In genomic region chr12:32693678-32694077, GRCm38 (mm10) we compare ENCODE assay signal across 22 mouse cellular contexts.
DNase-seq lines count a peak whose midpoint lies in the region; ATAC-seq and TF ChIP-seq lines count a peak whose summit lies in the region.
"Had no signal": no experiment of that assay in that cellular context is flagged by ENCODE, and none has a peak within 500 bp of the region (broad histone marks: within the 10 kb centered on the region; RNA-seq: fewer than 3 reads in every experiment).

No protein-coding gene starts in this region.

- DNase-seq in heart, adult 11 months, result peak; percentile 33
- peak; percentile 52 for DNase-seq in lung, postnatal 0 days (ENCODE audit: low spot score)
- DNase-seq in lung, postnatal 10 days, result no peak
- DNase-seq: adrenal gland, adult 8-10 months; adrenal gland, postnatal 14 days; cerebellum, adult 11 months; cerebellum, adult 18-20 months; cerebellum, adult 8-10 months; cerebellum, adult 9-11 months; cerebellum, postnatal 14 days; cerebellum, postnatal 36 days; embryo, embryonic 11 days; forebrain, postnatal 0 days had no signal

- H3K4me1 ChIP-seq in heart, embryonic 11.5 days (ENCODE audit: control insufficient read depth, insufficient read depth, low read length), result no peaks in the 10 kb centered on the region
- H3K4me1 ChIP-seq in liver, embryonic 16.5 days (ENCODE audit: control insufficient read depth, low read depth, low read length), result no peaks in the 10 kb centered on the region
- H3K4me1 ChIP-seq in liver, embryonic 12.5 days, result no peaks in the 10 kb centered on the region
- H3K4me1 ChIP-seq in lung, postnatal 0 days (ENCODE audit: insufficient read depth, low read depth, low read length), result 0 out of 2 replicates have a peak, but pooled peaks cover 3% of the 10 kb centered on the region
- peaks cover 5% of the 10 kb centered on the region; the same call in 1 of the 2 replicates for H3K4me1 ChIP-seq in neural tube, embryonic 15.5 days

- no peaks in the 10 kb centered on the region for H3K36me3 ChIP-seq in heart, embryonic 11.5 days (ENCODE audit: control insufficient read depth, insufficient read depth, low read length)
- no peaks in the 10 kb centered on the region for H3K36me3 ChIP-seq in liver, embryonic 16.5 days (ENCODE audit: control insufficient read depth, insufficient read depth)
- no peaks in the 10 kb centered on the region for H3K36me3 ChIP-seq in liver, embryonic 12.5 days
- no peaks in the 10 kb centered on the region for H3K36me3 ChIP-seq in lung, postnatal 0 days (ENCODE audit: insufficient read depth, low read length)
- no peaks in the 10 kb centered on the region for H3K36me3 ChIP-seq in neural tube, embryonic 15.5 days
- H3K36me3 ChIP-seq: embryonic facial prominence, embryonic 13.5 days; embryonic facial prominence, embryonic 15.5 days; forebrain, embryonic 15.5 days had no signal

- no peak overlapping the region for H3K4me3 ChIP-seq in heart, embryonic 11.5 days (ENCODE audit: low read depth, low read length)
- H3K4me3 ChIP-seq in liver, embryonic 16.5 days (ENCODE audit: low read depth, low read length), result no peak overlapping the region
- no peak overlapping the region for H3K4me3 ChIP-seq in liver, embryonic 12.5 days
- H3K4me3 ChIP-seq in lung, postnatal 0 days (ENCODE audit: low read depth, low read length), result no peak overlapping the region
- H3K4me3 ChIP-seq in neural tube, embryonic 15.5 days (replicated peaks), result no peak overlapping the region
- H3K4me3 ChIP-seq: embryonic facial prominence, embryonic 13.5 days; embryonic facial prominence, embryonic 15.5 days; erythroblast, embryonic 14.5 days; forebrain, embryonic 13.5 days; forebrain, embryonic 15.5 days had no signal

- no peak for ATAC-seq in heart, embryonic 11.5 days (replicated peaks; ENCODE audit: insufficient number of reproducible peaks, low FRiP score, low TSS enrichment)
- ATAC-seq in liver, embryonic 16.5 days (ENCODE audit: low read depth), result peak; percentile 53; the same call in 1 of the 2 replicates
- ATAC-seq in liver, embryonic 12.5 days, result no peak
- peak; percentile 4; the same call in 1 of the 2 replicates for ATAC-seq in lung, postnatal 0 days
- ATAC-seq in neural tube, embryonic 15.5 days (ENCODE audit: low FRiP score), result no peak
- ATAC-seq: forebrain, embryonic 13.5 days; forebrain, embryonic 15.5 days; forebrain, postnatal 0 days had no signal

- H3K9me3 ChIP-seq in heart, embryonic 11.5 days (replicated peaks; ENCODE audit: control insufficient read depth, low read length), result no peaks in the 10 kb centered on the region
- no peaks in the 10 kb centered on the region for H3K9me3 ChIP-seq in liver, embryonic 16.5 days (replicated peaks; ENCODE audit: control insufficient read depth, low read length)
- no peaks in the 10 kb centered on the region for H3K9me3 ChIP-seq in liver, embryonic 12.5 days (replicated peaks)
- H3K9me3 ChIP-seq in lung, postnatal 0 days (ENCODE audit: low read length), result no peaks in the 10 kb centered on the region
- no peaks in the 10 kb centered on the region for H3K9me3 ChIP-seq in neural tube, embryonic 15.5 days (replicated peaks)
- H3K9me3 ChIP-seq: embryonic facial prominence, embryonic 13.5 days; embryonic facial prominence, embryonic 15.5 days; forebrain, embryonic 13.5 days; forebrain, embryonic 15.5 days had no signal

- H3K9ac ChIP-seq in heart, embryonic 11.5 days (ENCODE audit: low read depth, low read length), result no peak overlapping the region
- no peak overlapping the region for H3K9ac ChIP-seq in liver, embryonic 16.5 days (ENCODE audit: low read depth, low read length)
- H3K9ac ChIP-seq in liver, embryonic 12.5 days, result no peak overlapping the region
- H3K9ac ChIP-seq in lung, postnatal 0 days (replicated peaks; ENCODE audit: low read depth), result no peak overlapping the region
- no peak overlapping the region for H3K9ac ChIP-seq in neural tube, embryonic 15.5 days (replicated peaks)
- H3K9ac ChIP-seq: embryonic facial prominence, embryonic 13.5 days; embryonic facial prominence, embryonic 15.5 days; forebrain, embryonic 13.5 days; forebrain, embryonic 15.5 days; forebrain, postnatal 0 days had no signal

- TF ChIP-seq EP300 in lung, postnatal 0 days (IDR thresholded peaks at IDR 0.05), result 0 out of 2 replicates have a peak, but pooled peaks have one; percentile 36

- H3K27me3 ChIP-seq in heart, embryonic 11.5 days (ENCODE audit: control insufficient read depth, insufficient read depth, low read length), result no peaks in the 10 kb centered on the region
- no peaks in the 10 kb centered on the region for H3K27me3 ChIP-seq in liver, embryonic 16.5 days (ENCODE audit: control insufficient read depth, insufficient read depth, low read depth, low read length)
- H3K27me3 ChIP-seq in liver, embryonic 12.5 days (replicated peaks), result no peaks in the 10 kb centered on the region
- H3K27me3 ChIP-seq in lung, postnatal 0 days (replicated peaks; ENCODE audit: insufficient read depth, low read length), result no peaks in the 10 kb centered on the region
- H3K27me3 ChIP-seq in neural tube, embryonic 15.5 days (replicated peaks), result no peaks in the 10 kb centered on the region
- H3K27me3 ChIP-seq: embryonic facial prominence, embryonic 13.5 days; embryonic facial prominence, embryonic 15.5 days; forebrain, embryonic 13.5 days; forebrain, embryonic 15.5 days had no signal

- no peak overlapping the region for H3K27ac ChIP-seq in heart, embryonic 11.5 days (ENCODE audit: low read depth, low read length)
- H3K27ac ChIP-seq in liver, embryonic 16.5 days (ENCODE audit: low read length), result no peak overlapping the region
- no peak overlapping the region for H3K27ac ChIP-seq in liver, embryonic 12.5 days
- no peak overlapping the region for H3K27ac ChIP-seq in lung, postnatal 0 days (ENCODE audit: low read length)
- no peak overlapping the region for H3K27ac ChIP-seq in neural tube, embryonic 15.5 days (replicated peaks)
- H3K27ac ChIP-seq: embryonic facial prominence, embryonic 13.5 days; embryonic facial prominence, embryonic 15.5 days; forebrain, embryonic 13.5 days; forebrain, embryonic 15.5 days had no signal

- H3K4me2 ChIP-seq in heart, embryonic 11.5 days, result no peak overlapping the region
- H3K4me2 ChIP-seq in liver, embryonic 16.5 days (ENCODE audit: low read depth, low read length), result no peak overlapping the region
- no peak overlapping the region for H3K4me2 ChIP-seq in liver, embryonic 12.5 days
- no peak overlapping the region for H3K4me2 ChIP-seq in lung, postnatal 0 days (replicated peaks; ENCODE audit: low read depth, low read length)
- H3K4me2 ChIP-seq in neural tube, embryonic 15.5 days, result no peak overlapping the region
- H3K4me2 ChIP-seq: embryonic facial prominence, embryonic 13.5 days; embryonic facial prominence, embryonic 15.5 days; forebrain, embryonic 13.5 days; forebrain, embryonic 15.5 days had no signal

- no peak for TF ChIP-seq CTCF in lung, postnatal 0 days (IDR thresholded peaks at IDR 0.05)

- WGBS in heart, embryonic 11.5 days (ENCODE audit: insufficient replicate concordance), result 75% methylated on average over 1 of the region's 1 CpGs
- 48% methylated on average over 1 of the region's 1 CpGs for WGBS in liver, embryonic 16.5 days (ENCODE audit: insufficient replicate concordance)
- 53% methylated on average over 1 of the region's 1 CpGs for WGBS in liver, embryonic 12.5 days (ENCODE audit: insufficient replicate concordance)
- 70% methylated on average over 1 of the region's 1 CpGs for WGBS in lung, postnatal 0 days
- WGBS in neural tube, embryonic 15.5 days, result 88% methylated on average over 1 of the region's 1 CpGs

Comparison
In these comparisons a context has a peak if more than half of its experiments do, and no peak if none do; other contexts are left out.
1. ATAC-seq: peak in liver, embryonic 16.5 days (single experiment) and lung, postnatal 0 days (single experiment); none in heart, embryonic 11.5 days (single experiment), liver, embryonic 12.5 days (single experiment) and neural tube, embryonic 15.5 days (single experiment).